Mouse (Mus musculus): ENCODE data around the gene Naa11. TPM values are rescaled to one million over a fixed set of nuclear protein-coding genes. Genes with fewer than 3 reads are reported as not detected.

Gene Naa11
- total RNA-seq, 2 experiments from 2014 or later: not detected

- intact Hi-C loops (cut with DNase I): no loop called here
- no peak for DNase-seq
Measured at GRCm38 (mm10) chr5:97348310-97348709, 43.9 kb downstream of the Naa11 start.

GRCm38 (mm10) chr5:97345732-97346253, 46.4 kb downstream of the Naa11 start:
- DNase-seq: no peak
- intact Hi-C loops (cut with DNase I): no loop called here

- intact Hi-C loops (cut with DNase I): no loop called here
- no peak for DNase-seq
Measured at GRCm38 (mm10) chr5:97345129-97345528, 47.0 kb downstream of the Naa11 start.

GRCm38 (mm10) chr5:97344144-97344543, 48.0 kb downstream of the Naa11 start:
- intact Hi-C loops (cut with DNase I): no loop called here
- DNase-seq: no peak

- DNase-seq: no peak
- intact Hi-C loops (cut with DNase I): no loop called here
Measured at GRCm38 (mm10) chr5:97334794-97335193, 57.4 kb downstream of the Naa11 start.

Other genes starting within 250 kb of the Naa11 start
- gene Gk2, start 64.6 kb upstream of the Naa11 start, total RNA-seq (2021): not detected

All from gastrocnemius, postnatal 36 days (tissue).